Mouse (Mus musculus) large intestine, adult 2 months (tissue): Measurements from ENCODE around the gene Olfr279. TPM values are rescaled to one million over a fixed set of nuclear protein-coding genes. Genes with fewer than 3 reads are reported as not detected.

Source experiments
- DNase-seq: peaks from one replicate; pipeline ENCODE4 v3.0.0-alpha.2; 2012; ENCODE audit warnings: low read depth, low spot score
- WGBS: fragments of 180-500 bp; shearing (Covaris S2); methylation state at CpG from one replicate; pipeline ENCODE4 v1.1.7; 2018; 5-methylcytosine and 5-hydroxymethylcytosine counted together
- polyA plus RNA-seq: library from polyadenylated mRNA; depleted of rRNA; stranded (reverse); fragments of >200 nt; gene quantifications from 2 replicates; pipeline ENCODE4 v1.2.3, GENCODE M21; 2012; rRNA removed

The Olfr279 gene
- polyA plus RNA-seq, 1 experiment: not detected

DNA sequence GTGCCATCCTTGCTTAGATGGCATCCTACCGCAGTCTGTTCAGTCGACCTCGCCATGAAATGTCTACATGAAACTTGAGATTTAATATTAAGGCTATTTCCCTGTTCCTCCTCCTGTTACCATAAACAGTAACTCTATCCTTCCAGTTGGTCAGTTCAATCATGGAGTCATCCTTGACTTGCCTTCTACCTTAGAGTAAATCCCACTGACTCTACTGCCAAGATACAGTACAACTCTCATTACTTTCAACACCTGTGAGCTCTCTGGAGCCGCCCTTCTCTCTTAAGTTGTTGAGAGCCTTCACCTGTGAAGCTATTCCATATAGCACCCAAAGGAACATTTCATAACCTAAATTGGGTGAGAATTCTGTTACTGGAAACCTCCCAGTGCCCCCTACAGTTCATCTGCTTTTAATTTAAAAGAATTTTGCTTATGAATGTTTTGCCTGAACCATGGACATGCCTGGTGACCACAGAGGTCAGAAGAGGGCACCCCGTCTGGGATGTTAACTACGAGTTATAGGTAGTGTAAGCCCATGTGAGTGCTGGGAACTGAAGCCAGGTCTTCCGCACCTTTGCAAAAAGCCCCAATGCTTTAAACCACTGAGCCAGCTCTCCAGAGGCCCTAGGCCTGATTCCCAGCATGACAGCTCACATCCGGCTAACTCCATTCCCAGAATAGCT is 44.8 kb downstream of the Olfr279 start:
- WGBS: 83% methylated on average over 8 of the region's 8 CpGs
- no peak for DNase-seq

DNA sequence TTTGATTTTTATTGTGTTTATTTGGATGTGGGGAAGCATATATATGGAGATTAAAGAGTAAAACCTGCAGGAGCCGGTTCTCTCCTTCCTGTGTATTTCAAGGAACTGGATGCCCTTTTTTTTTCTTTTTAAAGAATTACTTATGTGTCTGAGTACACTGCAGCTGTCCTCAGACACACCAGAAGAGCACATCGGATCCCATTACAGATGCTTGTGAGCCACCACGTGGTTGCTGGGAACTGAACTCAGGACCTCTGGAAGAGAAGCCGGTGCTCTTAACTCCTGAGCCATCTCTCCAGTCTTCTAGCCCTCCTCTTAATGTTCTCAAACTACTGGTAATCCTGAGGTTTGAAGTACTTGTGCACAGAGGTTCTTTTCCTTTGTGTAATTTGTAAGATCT is 45.7 kb downstream of the Olfr279 start:
- WGBS: 68% methylated on average over 4 of the region's 4 CpGs

DNA sequence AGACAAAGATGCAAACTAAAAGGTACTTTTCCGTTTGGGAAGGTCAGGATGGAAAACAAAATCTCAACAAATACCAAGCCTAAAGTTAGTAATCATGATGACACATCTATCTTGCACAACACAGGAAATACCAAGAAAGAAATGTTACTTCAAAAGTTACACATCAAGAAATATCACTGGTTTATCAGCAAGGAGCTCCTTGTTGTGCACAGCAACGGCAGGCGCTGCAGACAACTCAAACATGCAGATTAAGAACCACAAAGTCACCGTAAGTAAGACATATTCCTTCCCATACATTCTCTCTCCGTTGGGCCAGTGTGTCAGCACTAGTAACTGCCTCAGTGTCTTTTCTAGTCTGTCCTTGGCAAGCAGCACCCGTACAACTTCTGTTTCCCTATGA is 48.9 kb downstream of the Olfr279 start:
- DNase-seq: no peak
- WGBS: 66% methylated on average over 6 of the region's 6 CpGs

More for the DNA sequence above, 45.7 kb downstream of the Olfr279 start:
- no peak for DNase-seq

DNA sequence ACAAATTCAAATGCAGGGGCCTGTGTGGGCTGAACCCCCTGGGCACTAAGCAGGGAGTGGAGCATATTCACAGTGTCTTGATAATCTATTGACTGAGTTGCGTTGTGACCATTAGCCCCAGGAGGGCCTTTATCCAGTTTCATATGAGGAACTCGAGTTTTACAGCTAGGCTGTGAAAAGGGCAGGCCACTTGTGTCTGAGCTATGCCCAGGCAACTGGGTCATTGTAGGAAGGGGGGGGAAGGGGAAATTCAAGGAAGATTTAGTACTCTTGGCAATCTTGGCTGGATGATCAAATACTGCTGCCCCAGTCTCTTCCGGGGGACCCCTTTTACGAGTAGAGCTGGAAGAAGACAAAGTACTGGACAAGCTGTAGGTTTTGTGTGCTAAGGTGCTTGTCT is 51.1 kb downstream of the Olfr279 start:
- no peak for DNase-seq
- 59% methylated on average over 4 of the region's 4 CpGs for WGBS

DNA sequence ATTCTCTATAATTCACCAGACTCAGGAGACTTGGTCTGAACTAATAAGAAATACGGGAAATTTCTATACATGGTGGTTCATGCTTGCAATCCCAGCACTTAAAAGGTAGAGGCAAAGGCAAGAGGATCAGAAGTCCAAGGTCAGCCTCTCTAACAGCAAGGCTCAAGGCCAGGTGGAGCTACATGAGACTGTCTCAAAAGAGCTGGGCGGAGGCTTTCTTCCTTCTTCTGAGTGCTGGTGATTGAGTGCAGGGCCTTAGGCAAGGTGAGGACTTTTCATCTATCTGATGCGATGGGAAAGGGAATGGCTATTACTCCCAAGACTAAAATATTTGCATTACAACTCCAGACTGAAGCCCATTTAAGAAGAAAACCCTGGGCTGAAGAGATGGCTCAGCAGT is 52.9 kb downstream of the Olfr279 start:
- no peak for DNase-seq
- 88% methylated on average over 3 of the region's 3 CpGs for WGBS

GRCm38 (mm10) chr15:98546843-98547242 is 54.6 kb downstream of the Olfr279 start:
- WGBS: 92% methylated on average over 5 of the region's 5 CpGs
- DNase-seq: no peak

Other genes with a start within 250 kb of the Olfr279 start
- gene H1fnt, start 235.1 kb upstream of the Olfr279 start, polyA plus RNA-seq: not detected in 2 replicates
- 0.30 and 0.49 TPM in 2 replicates for gene Zfp641, start 196.2 kb upstream of the Olfr279 start, polyA plus RNA-seq
- gene Olfr285, start 175.0 kb upstream of the Olfr279 start, polyA plus RNA-seq: not detected in 2 replicates
- not detected in 2 replicates for gene Olfr284, start 151.4 kb upstream of the Olfr279 start, polyA plus RNA-seq
- gene Olfr283, start 111.5 kb upstream of the Olfr279 start, polyA plus RNA-seq: not detected in 2 replicates
- not detected in 2 replicates for gene Olfr282, start 61.2 kb upstream of the Olfr279 start, polyA plus RNA-seq
- not detected in 2 replicates for gene Olfr281, start 39.8 kb upstream of the Olfr279 start, polyA plus RNA-seq
- gene OR5BS1P, start 22.5 kb upstream of the Olfr279 start, polyA plus RNA-seq: not detected in 2 replicates
- gene Lalba, start 9.7 kb upstream of the Olfr279 start, polyA plus RNA-seq: not detected in 2 replicates
- gene Kansl2, start 41.9 kb downstream of the Olfr279 start, polyA plus RNA-seq: 30.1 and 33.2 TPM in 2 replicates
- 6.7 and 11.6 TPM in 2 replicates for gene Ccnt1, start 78.5 kb downstream of the Olfr279 start, polyA plus RNA-seq
- gene 4930415O20Rik, start 78.6 kb downstream of the Olfr279 start, polyA plus RNA-seq: 3.6 and 4.5 TPM in 2 replicates
- 64.9 and 89.8 TPM in 2 replicates for gene Adcy6, start 117.7 kb downstream of the Olfr279 start, polyA plus RNA-seq
- 42.6 and 44.5 TPM in 2 replicates for gene Cacnb3, start 138.4 kb downstream of the Olfr279 start, polyA plus RNA-seq
- 25.0 and 30.3 TPM in 2 replicates for gene Ddx23, start 170.5 kb downstream of the Olfr279 start, polyA plus RNA-seq
- gene Rnd1, start 185.1 kb downstream of the Olfr279 start, polyA plus RNA-seq: 1.4 and 1.9 TPM in 2 replicates
- gene Ccdc65, start 215.8 kb downstream of the Olfr279 start, polyA plus RNA-seq: 0.27 and 0.32 TPM in 2 replicates
- gene Fkbp11, start 235.8 kb downstream of the Olfr279 start, polyA plus RNA-seq: 20.4 and 28.9 TPM in 2 replicates